Mouse (Mus musculus) mesoderm, embryonic 11.5 days (tissue): ENCODE results near the gene Ovch2.

ENCODE experiments used
- DNase-seq: peaks from one replicate; pipeline ENCODE4 v3.0.0-alpha.2; 2012; ENCODE audit warnings: low read depth, low spot score

The Ovch2 gene

GRCm38 (mm10) chr7:107745111-107745510, 55.9 kb downstream of the Ovch2 start:
- peak; percentile 11 for DNase-seq

- DNase-seq: no peak
These were observed 56.6 kb downstream of the Ovch2 start for GRCm38 (mm10) chr7:107744454-107744853.

GRCm38 (mm10) chr7:107742963-107743465, 58.0 kb downstream of the Ovch2 start:
- no peak for DNase-seq

GRCm38 (mm10) chr7:107738726-107739125, 62.3 kb downstream of the Ovch2 start:
- no peak for DNase-seq

GRCm38 (mm10) chr7:107733162-107733561, 67.8 kb downstream of the Ovch2 start:
- no peak for DNase-seq
